Mouse (Mus musculus) kidney, postnatal 0 days (tissue): ENCODE results near the gene Elp6. TPM values are rescaled to one million over a fixed set of nuclear protein-coding genes. Genes with fewer than 3 reads are reported as not detected.
A peak's percentile ranks its signal among the peaks of the same experiment; 100 is the strongest.

Experiments
- ATAC-seq: fragments of 200-750 bp; cut with Nextera tagmentation; replicated peaks from 2 replicates; pipeline ENCODE4 v1.8.0; 2017; ENCODE audit warnings: low read depth, moderate number of reproducible peaks, moderate TSS enrichment, moderate library complexity; ENCODE audit not compliant: low FRiP score
- DNase-seq: peaks from one replicate; pipeline ENCODE4 v3.0.0-alpha.2; 2016; ENCODE audit warnings: low spot score
- H3K27ac ChIP-seq: fragments of 300-500 bp; sonication (generic); 2 replicates; pipeline ENCODE4 v1.5.1; 2014; ENCODE audit warnings: mild to moderate bottlenecking
- H3K27me3 ChIP-seq: fragments of 300-500 bp; sonication (generic); 2 replicates; pipeline ENCODE4 v1.6.1; 2014; ENCODE audit warnings: low read length, mixed read lengths; ENCODE audit not compliant: insufficient read depth
- H3K36me3 ChIP-seq: fragments of 300-500 bp; sonication (generic); 2 replicates; pipeline ENCODE4 v1.6.1; 2014; ENCODE audit warnings: low read length, mixed read lengths; ENCODE audit not compliant: insufficient read depth
- H3K4me1 ChIP-seq: fragments of 300-500 bp; sonication (generic); replicated peaks from 2 replicates; pipeline ENCODE4 v1.6.1; 2014; ENCODE audit warnings: antibody characterized with exemption, low read length, mixed read lengths; ENCODE audit not compliant: insufficient read depth
- H3K4me2 ChIP-seq: fragments of 300-500 bp; sonication (generic); 2 replicates; pipeline ENCODE4 v1.6.1; 2014; ENCODE audit warnings: mild to moderate bottlenecking, low read length, moderate library complexity, mixed read lengths
- H3K4me3 ChIP-seq: fragments of 300-500 bp; sonication (generic); replicated peaks from 2 replicates; pipeline ENCODE4 v1.5.1; 2014; ENCODE audit warnings: low read depth, low read length
- H3K9ac ChIP-seq: fragments of 300-500 bp; sonication (generic); 2 replicates; pipeline ENCODE4 v1.6.1; 2014; ENCODE audit warnings: low read depth, low read length
- H3K9me3 ChIP-seq: fragments of 300-500 bp; sonication (generic); replicated peaks from 2 replicates; pipeline ENCODE4 v1.6.1; 2016; ENCODE audit warnings: low read length, inconsistent platforms, mixed read lengths
- CTCF ChIP-seq: IDR thresholded peaks from 2 replicates; pipeline ENCODE4 v1.5.1; 2016; ENCODE audit warnings: antibody characterized with exemption, low read depth, mild to moderate bottlenecking, moderate library complexity
- WGBS: fragments of 180-500 bp; shearing (Covaris S2); extraction: QIAGEN DNeasy Blood & Tissue Kit; methylation state at CpG from one replicate; pipeline ENCODE4 v1.1.7; 2014; 5-methylcytosine and 5-hydroxymethylcytosine counted together
- polyA plus RNA-seq: library from polyadenylated mRNA; unstranded; fragments of >200 nt; fragmentation: Nextera tagmentation; extraction: Ambion mirVana; gene quantifications from 2 replicates; pipeline ENCODE4 v1.2.1, GENCODE M21; 2015

Gene Elp6
- polyA plus RNA-seq = 15.7 and 17.8 TPM in 2 replicates

DNA sequence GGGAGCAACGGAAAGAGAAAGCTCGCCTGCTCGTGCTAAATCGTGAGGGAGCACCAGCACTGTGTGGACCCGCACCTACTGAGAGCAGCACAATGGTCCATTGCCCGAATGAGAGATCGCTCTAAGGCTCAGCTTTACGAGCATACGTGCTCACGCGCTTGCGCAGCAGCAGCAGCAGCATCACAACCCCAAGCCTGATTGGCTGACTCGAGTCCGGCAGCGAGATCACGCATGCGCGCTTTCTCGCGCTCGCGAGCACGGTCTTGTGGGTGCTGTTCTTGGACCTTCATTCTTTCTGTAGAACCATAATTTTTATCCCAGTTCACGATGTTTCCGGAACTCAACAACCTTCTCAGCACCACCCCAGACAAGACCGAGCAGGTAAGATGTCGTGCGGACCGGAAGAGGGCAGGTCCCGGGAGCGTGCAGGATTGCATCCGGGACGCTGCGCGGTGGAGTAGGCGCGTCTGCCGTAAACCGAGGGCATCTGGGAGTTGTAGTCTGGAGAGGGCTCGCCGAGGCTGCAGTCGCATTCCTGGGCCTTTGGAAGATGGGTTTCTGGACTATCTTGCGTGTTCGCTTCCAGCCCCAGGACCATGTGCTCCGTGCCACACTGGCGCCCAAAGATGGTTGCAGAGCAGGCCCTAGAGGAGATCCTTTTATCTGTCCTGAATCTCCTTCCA lies at the start of gene Elp6:
Elp6 (plus strand) TSS at position 205 of the 683 bp plus-strand sequence.
- no peaks in the 10 kb centered on the region for H3K9me3 ChIP-seq
- H3K4me1 ChIP-seq = peaks cover 7% of the 10 kb centered on the region
- H3K9ac ChIP-seq = peak within 1 kb of the TSS; percentile 63
- TF ChIP-seq CTCF = peak; percentile 2; the same call in 1 of the 2 replicates
- DNase-seq = peak; percentile 97
- H3K27me3 ChIP-seq = no peaks in the 10 kb centered on the region
- ATAC-seq = peak; percentile 97
- peak within 1 kb of the TSS; percentile 95 for H3K27ac ChIP-seq
- peak within 1 kb of the TSS; percentile 51 for H3K4me3 ChIP-seq
- 0 out of 2 replicates have a peak, but pooled peaks cover 3% of the 10 kb centered on the region for H3K36me3 ChIP-seq
- peak within 1 kb of the TSS; percentile 66 for H3K4me2 ChIP-seq
- under 1% methylated on average over 46 of the region's 46 CpGs for WGBS

DNA sequence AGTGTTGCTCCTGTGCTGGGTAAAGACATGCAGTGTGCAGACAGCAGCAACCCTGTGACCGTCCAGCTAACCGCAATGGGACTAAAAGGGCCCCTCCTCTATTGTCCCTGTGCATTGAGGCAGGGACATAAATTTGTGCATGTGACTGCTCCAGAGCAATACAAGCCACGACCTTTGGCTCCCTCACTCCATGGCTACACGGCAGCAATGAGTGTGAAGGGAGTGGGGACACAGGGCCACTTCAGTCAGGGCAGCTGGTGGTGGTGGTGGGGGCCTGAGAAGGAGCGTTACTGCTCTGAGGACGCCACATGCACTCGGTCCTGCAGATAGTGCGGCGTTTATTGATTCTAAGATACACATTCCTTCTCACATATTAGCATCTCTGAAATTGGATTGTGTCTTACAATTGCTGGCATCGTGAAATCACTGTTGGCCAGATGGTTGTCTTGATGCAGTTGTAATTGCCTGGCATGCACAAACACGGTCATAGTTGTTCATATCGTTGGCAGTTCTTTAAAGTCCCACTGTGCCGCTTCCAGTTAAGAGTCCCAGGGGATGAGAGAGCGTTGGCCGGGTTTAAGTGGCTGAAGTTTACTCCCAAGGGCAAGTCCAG lies 49.5 kb upstream of the Elp6 start:
- no peak overlapping the region for H3K9ac ChIP-seq
- H3K4me2 ChIP-seq = no peak overlapping the region
- no peaks in the 10 kb centered on the region for H3K9me3 ChIP-seq
- no peak for ATAC-seq
- H3K36me3 ChIP-seq = no peaks in the 10 kb centered on the region
- no peak overlapping the region for H3K4me3 ChIP-seq
- no peaks in the 10 kb centered on the region for H3K27me3 ChIP-seq
- no peak for TF ChIP-seq CTCF
- no peak for DNase-seq
- WGBS = 63% methylated on average over 15 of the region's 15 CpGs
- H3K4me1 ChIP-seq = no peaks in the 10 kb centered on the region
- H3K27ac ChIP-seq = no peak overlapping the region

- no peak for ATAC-seq
- Histone ChIP-seq H3K9me3 (no peaks in the 10 kb centered on the region), H3K27me3 (no peaks in the 10 kb centered on the region), H3K4me3 (no peak overlapping the region), H3K27ac (no peak overlapping the region), H3K36me3 (no peaks in the 10 kb centered on the region), H3K4me2 (no peak overlapping the region), H3K4me1 (no peaks in the 10 kb centered on the region), H3K9ac (no peak overlapping the region)
- no peak for TF ChIP-seq CTCF
- no peak for DNase-seq
- 81% methylated on average over 6 of the region's 6 CpGs for WGBS
Measured at GRCm38 (mm10) chr9:110258646-110259045, 46.3 kb upstream of the Elp6 start.

DNA sequence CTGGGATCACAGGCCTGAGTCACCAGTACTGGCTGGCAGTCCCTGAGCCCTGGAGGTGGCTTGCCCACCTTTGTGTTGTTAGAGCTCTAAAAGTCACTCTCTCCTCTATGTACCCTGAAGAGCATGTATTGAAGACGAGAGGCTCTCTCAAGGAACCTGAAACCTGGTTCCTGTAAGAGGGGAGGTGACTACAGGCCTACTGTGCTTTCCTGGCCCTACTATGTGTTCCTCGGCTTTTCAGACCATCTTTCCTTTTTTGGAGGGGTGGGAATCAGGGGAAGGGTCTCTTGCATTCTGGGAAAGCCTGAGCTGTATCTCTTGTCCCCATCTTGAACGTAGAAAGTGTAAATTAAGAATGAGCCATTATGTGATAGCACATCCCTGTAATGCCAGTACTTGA lies 45.9 kb upstream of the Elp6 start:
- H3K9ac ChIP-seq = no peak overlapping the region
- no peaks in the 10 kb centered on the region for H3K36me3 ChIP-seq
- DNase-seq (no peak), ATAC-seq (no peak)
- WGBS = 83% methylated on average over 3 of the region's 3 CpGs
- H3K4me3 ChIP-seq = no peak overlapping the region
- H3K4me1 ChIP-seq = no peaks in the 10 kb centered on the region
- no peaks in the 10 kb centered on the region for H3K27me3 ChIP-seq
- TF ChIP-seq CTCF = no peak
- H3K27ac ChIP-seq = no peak overlapping the region
- H3K4me2 ChIP-seq = no peak overlapping the region
- H3K9me3 ChIP-seq = no peaks in the 10 kb centered on the region

GRCm38 (mm10) chr9:110263181-110263580 lies 41.8 kb upstream of the Elp6 start:
- H3K4me2 ChIP-seq = no peak overlapping the region
- TF ChIP-seq CTCF = no peak
- no peak overlapping the region for H3K27ac ChIP-seq
- no peak for ATAC-seq
- no peak overlapping the region for H3K4me3 ChIP-seq
- H3K9ac ChIP-seq = no peak overlapping the region
- H3K9me3 ChIP-seq = no peaks in the 10 kb centered on the region
- DNase-seq = no peak
- 87% methylated on average over 8 of the region's 8 CpGs for WGBS
- no peaks in the 10 kb centered on the region for H3K27me3 ChIP-seq
- no peaks in the 10 kb centered on the region for H3K4me1 ChIP-seq
- H3K36me3 ChIP-seq = no peaks in the 10 kb centered on the region

DNA sequence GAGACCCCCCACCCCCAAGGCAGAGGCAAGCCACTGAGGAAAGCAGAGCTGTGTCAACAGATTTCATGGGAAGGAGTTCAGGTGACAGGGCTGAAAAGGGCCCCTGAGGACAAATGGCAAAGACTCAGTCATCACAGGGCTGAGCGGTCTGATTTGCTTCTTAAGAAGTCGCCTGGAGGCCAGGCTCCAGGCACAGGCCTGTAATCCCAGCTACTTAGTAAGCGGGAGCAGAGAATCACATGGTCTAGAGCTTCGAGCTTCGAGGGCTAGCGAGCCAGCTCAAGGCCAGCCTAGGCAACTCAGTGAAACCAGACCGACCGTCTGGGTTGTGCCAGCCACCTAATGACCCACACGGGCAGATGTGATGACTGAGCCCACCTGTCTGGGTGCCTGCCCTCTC lies 40.0 kb upstream of the Elp6 start:
- TF ChIP-seq CTCF = no peak
- no peak overlapping the region for H3K27ac ChIP-seq
- H3K4me3 ChIP-seq = no peak overlapping the region
- ATAC-seq (no peak), DNase-seq (no peak)
- no peaks in the 10 kb centered on the region for H3K9me3 ChIP-seq
- no peaks in the 10 kb centered on the region for H3K27me3 ChIP-seq
- H3K36me3 ChIP-seq = no peaks in the 10 kb centered on the region
- no peaks in the 10 kb centered on the region for H3K4me1 ChIP-seq
- H3K4me2 ChIP-seq = no peak overlapping the region
- no peak overlapping the region for H3K9ac ChIP-seq
- 59% methylated on average over 9 of the region's 9 CpGs for WGBS
